8 mouse cellular contexts compared by ENCODE assay signal in genomic region chr5:124354574-124355424, GRCm38 (mm10). TPM values are rescaled to one million over a fixed set of nuclear protein-coding genes. Genes with fewer than 3 reads are reported as not detected.
A peak's percentile ranks its signal among the peaks of the same experiment; 100 is the strongest.
DNase-seq lines count a peak whose midpoint lies in the region; TF ChIP-seq lines count a peak whose summit lies in the region.

No protein-coding gene starts in this region.

- H3K79me3 ChIP-seq in C2C12 (ENCODE audit: low read depth): peaks cover 33% of the 10 kb centered on the region

- no peaks in the 10 kb centered on the region for H3K27me3 ChIP-seq in C2C12 (ENCODE audit: control insufficient read depth, insufficient read depth, insufficient read length)
- H3K27me3 ChIP-seq in heart, embryonic 10.5 days (ENCODE audit: insufficient read depth, poor library complexity, severe bottlenecking): no peaks in the 10 kb centered on the region

- no peak overlapping the region for H3ac ChIP-seq in C2C12 (ENCODE audit: control insufficient read depth, insufficient read length, low read depth)

- H3K4me3 ChIP-seq in C2C12 (ENCODE audit: insufficient read depth, poor library complexity, severe bottlenecking): peak overlapping the region; percentile 32
- peak overlapping the region; percentile 100 for H3K4me3 ChIP-seq in heart, embryonic 10.5 days

- H3K4me1 ChIP-seq in heart, embryonic 10.5 days: peaks cover 22% of the 10 kb centered on the region

- H3K36me3 ChIP-seq in C2C12 (ENCODE audit: control insufficient read depth, insufficient read depth): peaks cover 6% of the 10 kb centered on the region
- peaks cover 15% of the 10 kb centered on the region for H3K36me3 ChIP-seq in heart, embryonic 10.5 days

- H3K27ac ChIP-seq in heart, embryonic 10.5 days: peak overlapping the region; percentile 100

- under 1% methylated on average over 43 of the region's 60 CpGs for WGBS in heart, embryonic 10.5 days

- H3K9me3 ChIP-seq in heart, embryonic 10.5 days: no peaks in the 10 kb centered on the region

- H3K79me2 ChIP-seq in C2C12 (ENCODE audit: control insufficient read depth, insufficient read depth): peaks cover 44% of the 10 kb centered on the region

- TF ChIP-seq CTCF in C2C12 (IDR thresholded peaks at IDR 0.05; ENCODE audit: control insufficient read depth, insufficient read depth, insufficient read length): no peak

- DNase-seq in MN1 (ENCODE audit: low spot score): peak; percentile 75
- DNase-seq in embryo, embryonic 10 days (ENCODE audit: low spot score): peak; percentile 55
- no peak for DNase-seq in heart, embryonic 10.5 days (ENCODE audit: low spot score)
- DNase-seq in kidney, adult 8-10 months: peak; percentile 12 to 35
- DNase-seq in lung, postnatal 10 days: peak; percentile 57
- DNase-seq in retina, embryonic 14.5 days (ENCODE audit: low spot score): peak; percentile 67
- DNase-seq in c-Kit-positive CD71-positive TER-119-positive erythroid progenitor cells, embryonic 14.5 days (ENCODE audit: low spot score): no peak

TF ChIP-seq in C2C12, 6 proteins besides CTCF, POLR2A, EP300 and RAD21:
- TF ChIP-seq MYOG (IDR thresholded peaks at IDR 0.05; ENCODE audit: control insufficient read depth, extremely low read depth, insufficient read length) (no peak), CEBPB (IDR thresholded peaks at IDR 0.05; ENCODE audit: low read depth) (no peak), MAX (IDR thresholded peaks at IDR 0.05) (no peak), FOSL1 (IDR thresholded peaks at IDR 0.05; ENCODE audit: insufficient read depth, low read length, poor library complexity, severe bottlenecking) (no peak), MYOD1 (IDR thresholded peaks at IDR 0.05; ENCODE audit: control insufficient read depth, insufficient read length, low read depth) (no peak), USF1 (IDR thresholded peaks at IDR 0.05; ENCODE audit: low read depth) (no peak)
TF ChIP-seq in C2C12: peak in this region for 0.

RNA-seq across cellular contexts. Expression of gene Cdk2ap1, which starts 8.1 kb away (rescaled TPM):
- 321 TPM for polyA plus RNA-seq in C2C12 (2012; fragmentation: generic; extraction: Trizol)
- 34.4 and 43.7 TPM in 2 replicates for polyA plus RNA-seq in heart, embryonic 10.5 days (2016; fragmentation: Nextera tagmentation; extraction: Ambion mirVana)

RNA-seq across cellular contexts. Expression of gene 2810006K23Rik, which starts 26.9 kb away (rescaled TPM):
- 7.8 TPM for polyA plus RNA-seq in C2C12 (2012; fragmentation: generic; extraction: Trizol)
- 22.1 and 22.9 TPM in 2 replicates for polyA plus RNA-seq in heart, embryonic 10.5 days (2016; fragmentation: Nextera tagmentation; extraction: Ambion mirVana)

RNA-seq across cellular contexts. Expression of gene Mphosph9, which starts 27.0 kb away (rescaled TPM):
- 3.1 TPM for polyA plus RNA-seq in C2C12 (2012; fragmentation: generic; extraction: Trizol)
- 15.6 and 20.5 TPM in 2 replicates for polyA plus RNA-seq in heart, embryonic 10.5 days (2016; fragmentation: Nextera tagmentation; extraction: Ambion mirVana)

Comparison
In these comparisons a context has a peak if more than half of its experiments do, and no peak if none do; other contexts are left out.
1. DNase-seq: peak in MN1 (single experiment), embryo, embryonic 10 days (single experiment), kidney, adult 8-10 months (2 of 2), lung, postnatal 10 days (single experiment) and retina, embryonic 14.5 days (single experiment); none in heart, embryonic 10.5 days (single experiment) and c-Kit-positive CD71-positive TER-119-positive erythroid progenitor cells, embryonic 14.5 days (single experiment).